Mouse (Mus musculus) megakaryocyte-erythroid progenitor cell, adult 5-6 weeks (primary cell): ENCODE results near the gene Rpl7a. TPM values are rescaled to one million over a fixed set of nuclear protein-coding genes. Genes with fewer than 3 reads are reported as not detected.

ENCODE experiments used
- ATAC-seq: replicated peaks from 2 replicates; pipeline ENCODE4 v1.8.0; 2016; ENCODE audit warnings: mild to moderate bottlenecking, inconsistent platforms; ENCODE audit not compliant: severe bottlenecking, poor library complexity, low FRiP score, low TSS enrichment
- total RNA-seq, 2 experiments: library from RNA; stranded (forward) in 1 of 2; stranded (reverse) in 1 of 2; fragments of 200-1000, 215-1000 nt in 1 of 2; fragments of >200 nt in 1 of 2; fragmentation: Nextera tagmentation in 1 of 2; gene quantifications; 2 replicates each; pipeline ENCODE4 v1.2.3; 2014 to 2017

Rpl7a gene
- total RNA-seq, 2 experiments from 2014 or later = 2,192 to 2,826 TPM

DNA sequence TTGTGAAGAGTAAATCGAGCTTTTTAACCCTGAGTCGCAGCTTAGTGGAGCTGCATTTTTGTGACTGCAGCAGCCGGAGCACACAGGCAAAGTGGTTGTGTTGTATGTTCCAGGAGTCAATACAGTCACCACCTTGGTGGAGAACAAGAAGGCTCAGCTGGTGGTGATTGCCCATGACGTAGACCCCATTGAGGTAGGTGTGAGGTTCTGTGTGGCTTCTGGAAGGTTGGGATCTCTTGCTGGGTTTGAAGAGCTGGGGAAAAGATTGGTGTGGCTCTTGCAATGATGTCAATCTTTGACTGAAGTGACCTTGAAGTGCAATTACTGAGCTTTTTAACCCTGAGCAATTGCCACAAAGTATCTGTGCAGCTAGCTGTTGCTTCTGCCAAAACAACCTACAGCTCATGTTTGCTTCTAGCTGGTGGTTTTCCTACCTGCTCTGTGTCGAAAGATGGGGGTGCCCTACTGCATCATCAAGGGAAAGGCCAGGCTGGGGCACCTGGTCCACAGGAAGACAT is 1.7 kb downstream of the Rpl7a start:
- ATAC-seq = no peak

DNA sequence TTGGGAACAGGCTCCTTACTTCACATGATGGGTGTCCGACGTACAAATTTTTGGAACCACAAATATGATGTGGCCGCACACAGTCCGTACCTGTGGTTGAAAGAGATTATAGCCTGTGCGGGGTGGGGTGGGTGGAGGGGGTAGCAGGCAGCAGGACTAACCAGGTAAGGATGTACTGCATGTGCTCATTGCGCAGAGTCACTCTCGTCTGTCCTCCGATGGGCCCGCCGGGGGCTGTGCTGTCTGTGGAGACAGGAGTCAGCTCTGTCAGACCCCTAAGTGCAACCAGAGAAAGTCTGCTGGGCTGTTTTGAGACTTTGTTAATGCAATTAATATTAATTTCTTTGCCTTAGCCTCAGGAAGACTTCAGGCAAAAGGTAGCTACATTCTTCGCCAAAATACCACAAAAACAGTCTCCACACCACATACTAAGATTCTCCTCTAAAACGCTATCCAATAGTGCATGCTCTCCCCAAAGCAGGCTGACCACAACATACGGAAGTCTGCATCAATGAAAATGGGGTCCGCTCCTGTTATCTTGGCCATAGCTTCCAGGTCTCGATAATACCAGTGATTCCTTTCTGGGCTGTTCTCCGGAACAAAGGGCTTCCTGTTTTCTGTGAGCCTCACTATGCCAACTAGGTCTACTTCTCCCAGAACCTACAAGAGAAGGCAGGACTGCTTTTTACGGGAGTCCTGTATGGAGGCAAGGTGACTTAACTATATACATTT is 3.0 kb downstream of the Rpl7a start:
- no peak for ATAC-seq

DNA sequence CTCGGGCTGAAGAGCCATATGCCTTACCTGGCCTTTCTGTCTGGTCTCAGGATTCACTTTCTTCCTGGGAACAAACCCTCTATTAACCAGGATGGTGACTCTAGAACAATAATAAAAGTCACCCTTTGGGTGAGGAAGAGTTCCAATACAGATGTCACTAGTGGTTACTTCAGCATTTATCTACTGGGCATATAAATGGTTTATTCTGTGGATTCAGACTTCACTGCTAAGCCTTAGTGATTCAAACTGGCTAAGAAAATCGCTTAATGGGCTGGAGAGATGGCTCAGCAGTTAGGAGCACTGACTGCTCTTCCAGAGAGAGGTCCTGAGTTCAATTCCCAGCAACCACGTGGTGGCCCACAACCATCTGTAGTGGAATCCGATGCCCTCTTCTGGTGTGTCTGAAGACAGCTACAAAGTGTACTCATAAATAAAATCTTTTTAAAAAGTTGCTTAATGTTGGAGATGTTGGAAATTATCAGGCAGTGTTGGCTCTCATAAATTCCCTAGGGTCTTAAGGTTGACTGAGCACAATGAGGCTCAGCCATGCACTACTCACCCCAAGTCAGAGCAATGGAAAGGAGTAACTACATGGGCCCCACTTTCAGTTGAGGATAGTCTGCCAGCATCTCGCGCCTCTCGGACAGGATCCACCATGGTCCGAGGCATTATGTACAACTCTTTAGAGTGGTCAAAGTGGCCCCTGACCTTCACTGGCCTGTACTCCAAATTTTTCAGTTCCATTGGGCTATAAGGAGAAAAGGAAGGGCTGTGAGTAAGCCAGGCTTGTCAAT is 3.8 kb downstream of the Rpl7a start:
- no peak for ATAC-seq

DNA sequence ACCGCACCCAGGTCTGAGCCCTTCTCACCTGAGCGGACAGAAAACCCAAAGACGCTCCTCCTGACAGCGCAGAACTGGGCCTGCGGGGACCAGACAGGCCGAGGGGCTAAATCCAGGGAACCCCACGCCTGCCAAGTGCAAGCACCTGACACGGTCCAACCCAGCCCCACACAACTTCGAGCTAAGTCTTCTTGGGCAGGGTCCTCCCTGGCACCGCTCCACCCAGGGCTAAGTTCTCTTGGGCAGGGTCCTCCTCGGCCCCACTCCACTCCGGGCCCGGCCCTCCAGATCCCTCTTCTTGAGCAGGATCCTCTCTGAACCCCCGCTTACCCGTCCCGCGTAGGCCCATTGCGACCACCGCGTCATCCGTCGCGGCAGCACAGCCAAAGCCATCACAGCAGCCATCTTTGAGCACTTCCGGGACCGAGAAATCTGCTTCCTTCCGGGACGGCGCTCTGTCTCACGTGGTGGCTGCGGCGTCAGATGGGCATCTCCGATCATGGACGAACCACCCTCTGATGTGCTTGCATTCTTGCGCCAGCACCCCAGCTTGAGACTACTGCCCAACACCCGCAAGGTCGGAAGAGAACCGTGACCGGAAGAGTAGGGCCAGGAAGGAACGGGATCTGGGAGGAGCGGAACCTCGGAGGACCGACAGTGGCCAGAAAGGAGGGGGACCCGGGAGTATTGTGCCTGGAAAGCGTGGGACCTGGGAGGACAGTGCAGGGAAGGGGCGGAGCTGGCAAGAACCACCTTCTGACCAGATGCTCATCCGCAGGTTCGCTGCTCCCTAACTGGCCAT is 5.6 kb downstream of the Rpl7a start, which contains the start of the genes Surf2 and Surf1:
Gene Surf2, plus strand, starts transcription at position 441 of the 802 bp plus-strand sequence.
Gene Surf1, minus strand, starts transcription at position 604 of the 802 bp plus-strand sequence.
- peak; percentile 74 for ATAC-seq

DNA sequence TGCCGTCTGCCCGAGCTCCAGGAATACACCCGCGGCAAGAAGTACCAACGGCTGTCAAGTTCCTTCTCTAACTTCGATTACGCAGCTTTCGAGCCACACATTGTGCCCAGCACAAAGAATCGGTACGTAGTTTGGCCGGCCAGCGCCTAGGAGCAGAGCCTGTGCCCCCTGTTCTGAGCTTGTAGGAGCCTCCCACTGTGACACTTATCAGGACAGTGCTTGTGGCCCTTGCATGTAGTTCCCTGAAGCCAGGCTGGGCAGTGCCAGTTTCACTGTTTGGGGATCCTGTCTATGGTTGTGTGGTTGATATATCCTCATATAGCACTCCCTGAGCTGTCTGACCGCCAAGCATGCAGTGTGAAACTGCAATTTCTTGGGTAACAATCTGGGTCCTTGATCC is 6.2 kb downstream of the Rpl7a start:
- peak; percentile 46 for ATAC-seq

DNA sequence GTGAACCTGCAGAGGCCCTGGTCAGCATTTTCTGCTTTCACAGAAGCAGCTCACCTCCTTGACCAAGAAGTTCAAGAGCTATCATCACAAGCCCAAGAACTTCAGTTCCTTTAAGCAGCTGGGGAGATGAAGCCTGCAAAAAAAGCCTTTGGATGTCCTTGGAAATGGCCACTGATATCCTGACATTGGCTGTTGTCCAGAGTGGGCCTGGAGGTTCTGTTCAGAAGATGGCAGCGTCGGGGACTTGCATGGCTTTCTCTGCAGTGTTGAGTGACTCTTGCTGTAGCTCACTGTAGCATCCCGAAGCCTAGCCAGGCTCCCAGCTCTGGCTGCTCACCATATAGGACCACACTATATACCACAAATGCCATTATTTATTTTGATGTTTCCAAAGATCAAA is 9.1 kb downstream of the Rpl7a start:
- no peak for ATAC-seq

DNA sequence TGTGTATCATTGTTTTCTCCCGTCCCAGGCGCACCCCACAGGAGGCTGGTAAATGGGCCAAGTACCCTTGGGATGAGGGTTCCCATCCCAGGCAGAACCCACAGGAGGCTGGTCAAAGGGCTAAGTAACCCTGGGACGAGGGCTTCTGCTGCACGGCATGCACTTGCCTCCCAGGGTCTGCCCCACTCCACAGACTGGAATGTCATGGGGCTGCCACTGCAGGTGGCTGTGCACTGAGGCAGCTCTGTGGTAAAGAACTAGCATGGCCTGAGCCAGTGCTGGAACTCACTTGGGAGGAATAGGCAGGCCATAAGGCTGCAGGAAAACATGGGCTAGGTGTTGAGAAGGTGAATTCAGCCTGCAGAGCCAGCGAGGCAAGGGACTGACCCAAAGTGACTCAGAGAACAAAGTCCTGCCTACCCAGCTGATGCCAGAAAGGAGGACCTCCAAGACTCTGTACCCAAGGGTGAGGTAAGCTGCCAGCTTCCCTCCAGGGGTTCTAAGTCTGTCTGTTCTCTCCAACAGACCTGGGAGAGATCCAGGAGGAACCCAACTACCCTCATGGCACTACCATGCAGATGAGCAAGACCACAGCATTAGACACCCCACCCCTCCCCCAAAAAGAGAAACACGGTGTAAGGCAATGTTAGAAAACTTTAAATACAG is 9.8 kb downstream of the Rpl7a start:
- no peak for ATAC-seq

DNA sequence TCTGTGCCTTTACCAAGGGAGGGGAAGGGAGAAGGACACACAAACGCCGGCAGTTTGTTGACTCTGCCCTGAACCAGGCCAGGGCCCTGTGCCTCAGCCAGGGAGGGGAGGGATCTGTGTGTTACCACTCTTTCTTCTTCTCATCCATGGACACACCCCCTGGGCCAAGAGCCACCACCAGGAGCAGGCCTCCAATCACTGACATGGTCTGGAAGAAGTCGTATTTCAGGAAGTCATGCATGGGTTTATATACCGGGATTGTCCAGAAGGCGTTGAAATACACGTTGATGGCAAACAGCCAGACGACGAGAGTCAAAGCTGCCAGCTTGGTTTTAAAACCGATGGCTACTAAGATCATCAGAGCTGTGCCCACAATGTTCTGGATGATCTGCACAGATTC is 11.2 kb downstream of the Rpl7a start:
- no peak for ATAC-seq

DNA sequence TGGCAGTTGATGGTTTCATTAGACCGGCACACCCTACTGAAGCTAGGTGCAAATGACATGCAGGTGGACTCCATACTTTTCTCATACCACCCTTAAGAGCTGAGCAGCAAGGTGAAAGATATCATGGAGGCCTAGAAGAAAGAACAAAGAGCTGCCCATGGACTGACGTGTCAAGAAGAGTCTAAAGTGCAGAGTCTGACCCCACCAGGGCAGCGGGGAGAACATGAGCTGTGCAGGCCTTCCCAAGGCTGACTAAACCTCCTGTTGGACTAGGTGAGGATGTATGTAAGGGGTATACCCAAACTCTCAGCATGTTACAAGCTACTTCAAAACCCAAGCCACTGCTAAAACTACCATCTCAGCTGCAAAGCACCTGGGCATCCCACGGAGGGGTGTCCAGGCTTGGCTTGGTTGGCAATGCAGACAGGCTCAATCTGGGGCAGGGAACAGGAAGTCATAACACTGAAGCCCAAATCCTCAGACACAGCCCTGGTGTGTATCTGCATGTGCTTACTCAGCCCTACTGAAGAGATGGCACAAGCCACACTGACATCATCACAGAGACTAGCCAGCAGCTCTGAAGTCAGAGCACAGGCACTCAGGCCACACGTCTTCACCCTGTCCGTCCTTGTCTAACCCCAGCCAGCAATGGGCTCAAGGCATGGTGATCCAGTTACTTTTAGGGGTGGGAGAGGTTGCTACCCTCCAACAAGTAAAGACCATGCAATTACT is 17.3 kb downstream of the Rpl7a start:
- no peak for ATAC-seq

DNA sequence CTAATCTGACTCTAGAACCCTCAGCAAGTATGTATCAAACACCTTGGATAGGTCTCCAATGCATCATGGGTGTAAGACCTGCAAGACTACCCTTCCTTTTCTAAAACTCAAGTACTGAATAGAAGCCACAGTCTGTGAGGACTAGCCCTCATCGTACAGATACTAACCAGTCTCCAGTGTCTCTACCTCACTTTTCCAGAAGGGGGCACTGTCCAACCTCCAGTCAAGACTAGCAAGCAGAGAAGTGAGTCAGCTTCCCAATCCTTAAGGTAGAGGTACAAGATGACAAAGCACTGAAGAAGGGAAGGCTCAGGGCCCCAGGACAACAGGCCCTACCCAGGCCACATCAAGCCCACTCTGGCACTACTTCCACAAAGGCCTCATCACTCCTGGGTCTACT is 19.8 kb downstream of the Rpl7a start:
- ATAC-seq = peak; percentile 34; the same call in 1 of the 2 replicates

DNA sequence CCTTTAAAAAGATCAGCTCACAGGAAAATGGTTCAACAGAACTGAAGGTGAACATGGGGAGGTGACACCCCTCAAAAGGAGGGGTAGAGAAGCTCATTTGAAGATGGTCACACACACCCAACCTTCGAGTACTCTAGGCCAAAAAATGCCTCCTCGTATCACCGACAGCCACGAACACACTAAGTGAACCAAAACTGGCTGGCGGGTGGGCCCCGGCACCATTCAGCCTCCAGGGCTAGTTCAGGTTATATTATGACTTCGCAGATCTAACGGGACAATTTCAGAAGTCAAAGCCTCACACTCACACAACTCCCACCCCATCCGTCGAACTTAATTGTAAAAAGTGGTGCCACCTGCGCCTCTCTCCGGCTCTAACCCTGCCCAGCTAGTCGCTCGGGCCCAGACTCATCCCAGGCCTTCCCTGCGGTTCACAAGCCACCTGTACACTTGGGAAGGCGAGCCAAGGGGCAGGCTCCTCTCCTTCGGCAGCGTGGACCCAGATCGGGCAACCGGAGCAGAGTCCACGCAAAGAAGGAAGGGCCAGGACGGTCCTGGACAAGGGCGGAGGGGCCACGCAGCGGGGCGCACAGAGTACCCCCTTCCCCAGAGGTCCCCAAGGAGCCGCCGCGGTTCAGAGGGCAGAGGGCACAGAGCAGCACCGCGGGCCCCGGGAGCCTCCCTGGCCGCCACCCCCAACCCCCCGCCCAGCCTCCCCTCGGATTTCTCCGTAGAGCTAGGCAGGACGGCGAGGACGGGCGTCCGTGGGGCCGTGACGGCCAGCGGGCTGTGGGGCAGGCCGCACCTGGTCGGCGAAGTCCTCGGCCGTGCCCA is 22.1 kb downstream of the Rpl7a start:
- 0 out of 2 replicates have a peak, but pooled peaks have one; percentile 10 for ATAC-seq

DNA sequence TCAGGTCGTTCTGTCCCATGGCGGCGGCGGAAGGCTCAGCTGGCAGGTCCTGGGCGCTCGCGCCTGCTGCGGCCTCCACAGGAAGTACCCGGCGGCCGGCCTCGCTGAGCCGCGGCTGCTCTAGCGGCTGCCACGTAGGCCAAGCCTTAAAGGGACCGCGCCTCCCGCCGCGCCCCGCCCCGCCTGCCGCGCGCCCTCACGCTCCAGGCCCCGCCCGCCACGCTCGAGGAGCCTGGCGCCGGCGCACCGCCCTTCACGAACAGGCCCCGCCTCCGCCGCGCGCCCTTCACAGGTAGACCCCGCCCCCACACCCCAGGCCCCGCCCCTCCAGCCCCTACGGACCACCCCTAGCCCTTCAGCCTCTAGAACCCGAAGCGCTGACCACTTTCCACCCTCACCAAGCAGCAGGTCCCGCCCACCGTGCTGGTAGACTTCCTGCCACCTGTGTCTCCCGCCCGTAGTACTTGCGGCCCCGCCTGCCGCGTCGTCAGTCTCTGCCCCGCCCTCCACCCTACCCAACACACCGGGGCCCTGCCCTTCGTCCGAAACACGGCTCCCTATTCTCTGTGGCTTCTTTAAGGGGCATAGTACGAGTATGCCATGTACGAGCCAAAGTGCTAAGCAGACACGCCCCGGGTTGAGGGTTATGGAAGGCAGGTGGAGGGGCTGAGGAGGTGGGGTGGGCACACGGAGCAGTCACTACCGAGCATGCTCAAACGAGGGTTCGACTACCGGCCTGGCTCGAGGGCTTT is 22.9 kb downstream of the Rpl7a start, which contains the start of the genes Surf4 and Stkld1:
Gene Surf4, minus strand, starts transcription at position 625 of the 752 bp plus-strand sequence.
Gene Stkld1, plus strand, starts transcription at position 744 of the 752 bp plus-strand sequence.
- peak; percentile 93 for ATAC-seq

DNA sequence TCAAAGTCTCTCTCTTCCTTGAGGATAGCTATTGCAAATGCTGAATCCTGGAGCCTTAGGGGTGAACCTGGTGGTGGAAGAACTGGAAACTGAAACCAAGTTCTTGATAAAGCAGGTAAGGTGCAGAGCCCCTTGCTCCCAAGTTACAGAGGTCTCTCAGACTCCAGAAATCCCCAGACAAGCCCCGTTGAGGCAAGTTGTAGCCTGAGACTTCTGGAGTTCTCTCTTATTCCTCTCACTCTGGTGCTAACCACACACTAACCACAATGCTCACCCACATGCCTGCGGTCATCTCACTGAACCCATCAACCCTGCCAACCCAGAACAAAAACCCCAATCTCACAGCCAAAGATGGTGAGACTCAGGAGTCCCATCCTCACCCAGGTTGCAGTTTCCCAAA is 24.7 kb downstream of the Rpl7a start:
- ATAC-seq = no peak

DNA sequence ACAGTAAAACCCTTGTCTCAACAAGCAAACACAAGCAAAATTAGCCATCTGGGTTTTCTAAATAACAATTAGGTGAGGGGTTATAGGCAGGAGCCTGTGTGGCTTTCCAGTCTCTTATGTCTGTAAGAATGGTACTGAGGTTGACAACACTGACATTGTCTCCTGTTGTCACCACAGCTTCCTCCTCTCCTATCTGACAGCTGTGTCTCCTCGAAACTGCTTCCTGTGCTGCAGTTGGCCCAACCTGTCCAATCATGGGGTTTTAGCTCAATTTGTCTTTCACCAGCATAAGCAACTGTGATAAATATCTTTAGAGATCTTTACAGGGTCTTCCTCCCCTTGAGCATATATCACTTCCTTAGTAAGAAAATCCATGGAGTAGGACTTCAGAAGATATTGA is 25.9 kb downstream of the Rpl7a start:
- no peak for ATAC-seq

DNA sequence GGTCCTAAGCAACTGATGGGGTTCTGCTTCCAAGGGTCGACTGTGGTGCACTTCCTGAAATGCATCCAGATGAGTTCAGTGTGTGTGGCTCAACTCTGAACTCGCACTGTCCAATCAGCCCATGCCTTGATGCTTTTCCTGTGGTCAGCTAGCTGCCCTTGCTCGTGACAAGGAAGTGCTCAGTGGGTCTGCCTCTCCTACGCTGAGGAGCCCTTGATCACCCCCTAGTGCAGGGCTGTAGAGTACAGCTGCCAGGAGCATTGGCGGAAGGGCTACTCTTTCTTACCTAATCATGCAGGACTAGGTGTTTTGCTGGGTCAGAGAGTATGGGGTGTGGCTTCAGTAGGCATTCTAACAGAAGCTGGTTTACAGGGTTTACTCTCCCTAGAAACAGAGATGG is 31.0 kb downstream of the Rpl7a start:
- peak; percentile 69; the same call in 1 of the 2 replicates for ATAC-seq

DNA sequence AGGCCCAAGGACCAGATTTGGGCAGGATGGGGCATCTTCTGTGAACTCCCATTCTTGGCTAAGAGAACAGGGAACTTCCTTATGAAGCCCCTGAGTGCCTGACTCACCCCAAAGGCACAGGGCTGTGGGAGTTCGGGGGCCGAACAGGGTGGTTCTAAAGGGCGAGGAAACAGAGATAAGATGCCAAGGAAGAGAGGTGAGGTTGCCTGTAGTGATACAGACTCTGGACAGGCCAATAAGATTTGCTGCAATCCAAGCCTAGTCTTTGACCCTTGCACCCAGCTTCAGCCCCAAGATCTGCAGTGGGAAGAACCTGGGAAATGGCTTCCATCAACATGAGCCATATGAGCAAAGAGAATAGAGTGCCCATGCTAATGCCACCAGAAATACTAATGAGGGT is 32.7 kb downstream of the Rpl7a start:
- no peak for ATAC-seq

DNA sequence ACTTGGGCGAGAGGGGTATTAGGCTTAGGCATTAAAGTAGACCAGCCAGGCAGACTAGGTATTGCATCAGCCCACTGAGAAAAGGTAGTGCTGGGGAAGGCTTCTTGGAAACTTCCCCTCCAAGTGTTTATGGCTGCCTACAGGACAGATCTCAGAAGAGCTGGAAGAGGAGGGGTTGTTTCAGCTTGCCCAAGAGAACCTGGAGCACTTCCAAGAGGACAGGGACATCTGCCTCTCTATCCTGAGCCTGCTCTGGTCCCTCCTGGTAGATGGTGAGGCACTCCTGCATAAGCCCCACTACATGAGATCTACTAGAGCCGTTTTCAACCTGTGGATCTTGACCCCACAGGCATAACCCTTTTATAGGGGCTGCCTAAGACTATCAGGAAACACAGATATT is 39.8 kb downstream of the Rpl7a start:
- ATAC-seq = no peak
